Mouse (Mus musculus): ENCODE data around the gene Kif5c.
A peak's percentile ranks its signal among the peaks of the same experiment; 100 is the strongest.

Gene Kif5c

GRCm38 (mm10) chr2:49722983-49723382, 103.9 kb downstream of the Kif5c start:
- DNase-seq, result no peak

GRCm38 (mm10) chr2:49726672-49727071, 107.6 kb downstream of the Kif5c start:
- DNase-seq, result no peak

- DNase-seq, result peak; percentile 87
Observed at GRCm38 (mm10) chr2:49727199-49727598, 108.1 kb downstream of the Kif5c start.

DNA sequence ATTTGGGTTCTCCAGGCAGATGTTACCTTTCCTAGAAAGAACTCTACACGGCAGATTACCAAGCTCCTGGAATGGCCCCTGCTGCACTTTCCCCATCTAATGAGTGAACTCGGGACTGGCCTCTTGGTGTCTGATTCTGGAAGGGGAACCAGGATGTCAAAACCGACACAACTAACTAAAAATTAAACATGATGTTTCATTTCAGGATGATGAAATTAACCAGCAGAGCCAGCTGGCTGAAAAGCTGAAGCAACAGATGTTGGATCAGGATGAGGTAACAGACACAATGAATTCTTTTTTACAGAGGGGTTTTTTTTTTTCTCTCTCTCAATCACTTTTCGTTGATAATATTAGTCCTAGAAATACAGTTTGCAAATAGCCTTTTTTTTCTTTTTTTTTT, 108.6 kb downstream of the Kif5c start:
- no peak for DNase-seq

DNA sequence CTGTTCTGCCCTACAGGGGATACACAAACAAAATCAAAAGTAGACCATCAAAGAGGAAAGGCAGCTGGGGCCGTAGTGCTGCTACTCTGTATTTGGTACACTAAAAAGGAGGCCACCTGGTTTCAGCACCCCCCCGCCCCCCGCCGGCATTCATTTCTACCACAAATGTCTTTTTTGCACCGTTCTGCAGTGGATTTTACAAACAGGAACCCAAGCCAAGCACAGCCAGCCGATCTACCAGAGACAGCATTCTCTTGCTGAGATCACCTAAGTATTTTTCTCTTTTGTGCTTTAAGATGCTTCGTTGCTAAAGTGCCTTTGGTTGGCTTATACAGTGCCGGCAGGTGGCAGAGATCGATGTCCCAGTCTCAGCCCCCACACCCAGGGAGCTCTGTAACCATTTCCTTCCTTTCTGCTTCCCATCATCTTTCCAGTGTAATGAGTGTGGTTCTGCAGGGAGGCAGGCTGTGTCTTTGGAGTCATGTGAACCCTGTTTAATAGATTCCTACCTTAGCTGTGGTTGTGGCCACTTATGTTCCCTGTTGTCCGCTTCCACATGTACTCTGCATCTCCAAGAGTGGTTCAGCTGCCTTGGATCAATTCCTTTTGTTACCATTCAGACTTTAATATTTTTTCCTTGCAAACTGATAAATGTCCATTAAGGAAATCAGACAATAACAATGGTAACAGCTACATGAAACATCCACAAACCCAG, 110.0 kb downstream of the Kif5c start:
- DNase-seq, result no peak

DNA sequence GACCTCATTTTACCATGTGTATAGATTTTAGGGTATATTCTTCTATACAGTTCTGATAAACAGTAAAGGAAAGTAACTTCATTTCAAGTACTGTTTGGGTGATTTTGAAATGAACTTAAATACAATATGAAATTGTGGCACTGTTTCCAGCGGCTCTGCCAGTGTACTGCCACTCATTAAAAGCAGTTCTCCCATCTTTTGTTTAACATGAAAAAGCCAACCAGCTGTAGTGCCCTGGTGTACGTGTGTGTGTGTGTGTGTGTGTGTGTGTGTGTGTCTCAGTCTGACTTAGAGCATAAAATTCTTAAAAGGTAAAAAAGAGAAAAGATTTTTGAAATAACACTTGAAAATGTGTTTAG, 110.5 kb downstream of the Kif5c start:
- no peak for DNase-seq

DNA sequence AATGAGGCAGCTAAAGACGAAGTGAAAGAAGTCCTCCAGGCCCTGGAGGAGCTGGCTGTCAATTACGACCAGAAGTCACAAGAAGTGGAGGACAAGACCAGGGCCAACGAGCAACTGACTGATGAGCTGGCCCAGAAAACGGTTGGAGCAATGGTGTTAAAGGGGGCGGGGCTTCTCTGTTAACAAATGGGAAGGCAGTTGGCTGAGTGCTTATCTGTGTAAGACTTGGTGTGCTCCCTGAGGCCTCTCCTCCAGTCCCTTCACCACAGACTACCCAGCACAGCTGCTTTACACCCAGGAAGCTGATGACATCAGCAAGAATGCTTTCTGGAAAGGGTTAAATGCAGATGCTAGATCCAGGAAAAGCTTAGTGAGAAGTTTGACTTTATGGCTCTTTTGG, 111.1 kb downstream of the Kif5c start:
- DNase-seq, result no peak

DNA sequence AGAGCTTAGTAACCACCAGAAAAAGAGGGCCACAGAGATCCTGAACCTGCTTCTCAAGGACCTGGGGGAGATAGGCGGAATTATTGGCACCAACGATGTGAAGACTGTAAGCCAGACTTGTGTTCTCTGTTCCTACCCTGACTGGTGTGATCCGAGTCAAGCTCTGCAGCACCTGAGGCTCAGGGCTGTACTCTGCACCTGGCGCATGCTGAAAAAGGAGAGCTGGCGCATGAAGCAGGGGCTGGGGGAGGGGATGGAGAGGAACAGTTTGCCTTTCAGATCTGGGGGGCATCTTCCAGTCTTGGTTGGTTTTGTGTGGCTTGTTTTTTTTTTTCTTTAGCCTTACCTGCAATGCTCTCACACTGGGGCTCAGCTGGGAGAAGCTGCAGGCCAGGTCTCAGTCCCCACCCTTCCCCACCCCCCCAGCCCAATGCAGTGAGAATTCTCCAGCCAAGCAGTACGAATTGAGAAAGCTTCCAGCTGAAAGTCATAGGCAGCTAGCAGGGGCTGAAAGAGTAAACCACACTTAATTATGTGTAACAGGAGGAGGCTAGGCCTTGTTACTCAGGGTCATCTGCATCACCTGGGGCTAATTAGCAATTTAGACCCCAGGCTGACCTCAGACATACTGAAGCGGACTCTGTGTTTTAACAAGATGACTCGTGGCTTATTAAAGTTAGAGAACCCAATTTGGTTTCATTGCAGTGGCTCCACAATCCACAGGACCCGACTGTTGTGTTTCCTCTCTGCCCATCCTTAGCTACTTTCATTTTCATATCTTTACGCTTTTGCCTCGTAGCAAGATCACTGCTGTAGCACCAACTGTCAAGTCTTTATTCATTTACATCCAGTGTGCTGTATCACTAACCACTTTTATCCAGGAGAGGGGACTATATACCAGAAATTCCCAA, 113.9 kb downstream of the Kif5c start:
- no peak for DNase-seq

DNA sequence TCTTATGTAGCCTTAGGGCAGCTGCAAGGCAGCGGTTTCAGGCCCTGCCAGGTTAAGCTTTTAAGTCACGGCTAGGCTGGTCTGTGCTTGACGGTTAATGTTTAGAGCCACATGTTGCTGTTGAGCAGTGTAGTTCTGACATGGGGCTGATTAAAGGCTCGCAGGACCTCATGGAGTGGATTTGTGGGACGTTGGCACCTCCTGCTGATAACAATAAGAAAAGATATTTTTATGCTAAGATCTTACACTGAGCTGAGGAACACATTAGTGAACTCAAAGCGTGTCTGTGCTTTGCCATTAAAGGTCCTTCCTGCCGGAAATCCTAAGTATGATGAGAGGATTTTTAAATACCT, 114.5 kb downstream of the Kif5c start:
- no peak for DNase-seq

DNA sequence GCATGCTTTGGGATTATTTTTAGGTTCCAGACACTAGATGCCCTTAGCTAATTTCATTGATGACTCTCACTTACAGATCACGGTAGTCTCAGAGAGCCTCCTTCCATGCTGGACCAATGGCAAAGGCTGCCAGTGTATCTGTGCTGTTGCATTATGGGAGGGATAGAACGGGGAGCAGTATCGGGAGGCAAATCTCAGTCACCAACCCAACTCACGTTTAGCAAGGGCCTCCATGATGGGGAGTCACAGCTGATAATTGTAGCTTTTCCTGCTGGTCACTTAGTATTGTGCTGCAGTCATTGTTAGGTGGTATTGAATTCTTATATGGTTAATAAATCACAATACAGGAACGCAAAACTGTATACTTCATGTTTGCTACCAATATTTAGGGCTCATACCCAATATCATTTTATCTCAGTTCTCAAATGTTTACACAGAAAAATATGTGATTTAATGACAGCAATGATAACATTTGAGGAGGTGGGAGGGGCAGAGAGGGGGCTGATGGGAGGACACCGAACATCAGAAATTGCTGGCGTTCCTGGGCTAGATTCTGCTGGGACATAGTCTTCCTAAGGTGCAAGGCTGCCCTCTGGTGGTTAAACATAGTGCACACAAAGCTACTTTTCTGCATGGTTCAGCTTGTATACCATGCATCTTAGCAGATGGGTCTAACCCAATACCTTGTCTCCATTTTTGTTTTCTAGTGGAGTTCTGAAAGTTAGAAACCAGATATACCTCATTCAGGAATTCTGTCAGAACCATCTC, 115.1 kb downstream of the Kif5c start:
- peak; percentile 91 for DNase-seq

- peak; percentile 45 for DNase-seq
Observed at GRCm38 (mm10) chr2:49735386-49735785, 116.3 kb downstream of the Kif5c start.

- peak; percentile 84 for DNase-seq
Observed at GRCm38 (mm10) chr2:49739046-49739445, 119.9 kb downstream of the Kif5c start.

DNA sequence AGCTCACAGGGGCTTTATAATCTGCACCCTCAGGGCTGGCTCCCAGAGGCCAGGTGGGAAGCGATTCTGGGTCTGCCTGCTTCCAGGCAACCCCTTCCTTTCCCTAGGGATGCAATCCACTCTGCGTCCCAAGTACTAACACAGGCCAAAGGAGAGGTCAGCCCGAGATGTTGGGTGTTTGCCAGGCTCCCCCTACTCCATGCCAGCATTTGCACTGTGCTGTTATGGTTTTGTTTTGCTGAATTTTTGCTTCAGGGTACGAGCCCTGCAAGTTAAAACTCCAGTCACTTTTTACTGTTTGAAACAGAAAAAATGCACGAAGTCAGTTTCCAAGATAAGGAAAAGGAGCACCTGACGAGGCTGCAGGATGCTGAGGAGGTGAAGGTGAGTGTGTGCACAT, 121.9 kb downstream of the Kif5c start:
- peak; percentile 59 for DNase-seq

- DNase-seq, result peak; percentile 86
Observed at GRCm38 (mm10) chr2:49741895-49742734, 123.0 kb downstream of the Kif5c start.

- DNase-seq, result peak; percentile 44
Observed at GRCm38 (mm10) chr2:49742919-49743318, 123.8 kb downstream of the Kif5c start.

GRCm38 (mm10) chr2:49743775-49744174, 124.7 kb downstream of the Kif5c start:
- peak; percentile 25 for DNase-seq

- no peak for DNase-seq
Observed at GRCm38 (mm10) chr2:49744251-49745093, 125.4 kb downstream of the Kif5c start.

DNA sequence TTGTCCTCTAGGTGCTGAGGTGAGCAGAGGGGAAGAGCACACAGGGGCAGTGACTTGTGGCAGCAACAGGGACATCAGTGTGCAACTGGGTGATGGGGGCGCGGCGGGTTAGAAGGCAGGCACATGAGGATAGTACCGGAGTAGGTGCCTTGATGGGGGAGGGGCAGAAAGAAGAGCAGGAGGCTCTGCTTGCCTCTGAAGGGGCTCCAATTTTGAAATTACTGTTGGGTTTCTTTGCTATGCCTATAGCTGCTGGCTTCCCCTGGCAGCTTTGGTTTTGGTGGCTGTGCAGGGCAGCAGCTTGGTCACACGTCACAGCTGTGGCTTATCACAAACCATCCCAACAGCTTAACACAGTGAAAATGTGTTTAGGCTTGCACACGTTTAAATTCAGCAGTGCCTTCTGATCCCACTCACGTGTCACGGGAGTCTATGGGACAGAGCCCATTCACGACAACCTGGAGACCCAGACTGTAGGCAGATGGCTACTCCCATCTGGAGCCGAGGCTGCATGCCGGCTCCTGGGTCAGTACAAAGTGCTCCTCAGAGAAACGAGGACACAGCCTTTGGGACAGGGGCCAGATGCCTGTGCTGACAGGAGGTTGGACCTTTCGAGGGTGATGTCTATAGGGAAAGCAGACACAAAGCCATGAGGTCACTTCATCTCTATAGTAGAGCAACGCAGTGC, 126.1 kb downstream of the Kif5c start:
- peak; percentile 92 for DNase-seq

GRCm38 (mm10) chr2:49746947-49747346, 127.8 kb downstream of the Kif5c start:
- DNase-seq, result peak; percentile 31

DNA sequence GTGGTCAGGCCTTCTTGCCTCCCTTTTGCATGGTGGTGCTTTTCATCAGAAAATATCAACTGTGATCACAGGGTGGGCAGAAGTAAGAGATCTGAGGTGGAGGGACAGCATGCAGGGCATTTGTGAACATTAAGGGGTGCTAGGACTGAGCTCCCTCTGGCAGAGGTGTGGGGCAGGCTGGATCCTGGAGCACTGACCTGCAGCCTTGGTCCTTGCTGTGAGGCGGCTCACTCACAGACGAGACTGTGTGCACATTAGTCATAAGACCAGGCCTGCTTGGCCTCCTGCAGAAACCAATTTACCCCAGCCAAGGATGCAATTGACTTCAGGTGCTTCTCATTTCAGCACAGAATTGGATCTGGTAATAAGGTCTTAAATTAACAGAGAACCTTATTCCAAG, 128.6 kb downstream of the Kif5c start:
- peak; percentile 36 for DNase-seq

All from cerebellum, adult 9-10 months (tissue).